In genomic region chr3:75745343-75745742, GRCm38 (mm10) we compare ENCODE assay signal across 28 mouse cellular contexts. TPM values are rescaled to one million over a fixed set of nuclear protein-coding genes. Genes with fewer than 3 reads are reported as not detected.
DNase-seq lines count a peak whose midpoint lies in the region; ATAC-seq and TF ChIP-seq lines count a peak whose summit lies in the region.
"Had no signal": no experiment of that assay in that cellular context is flagged by ENCODE, and none has a peak within 500 bp of the region (broad histone marks: within the 10 kb centered on the region; RNA-seq: fewer than 3 reads in every experiment).

No protein-coding gene starts in this region.

- no peaks in the 10 kb centered on the region for H3K9me3 ChIP-seq in hindbrain, embryonic 14.5 days (ENCODE audit: control insufficient read depth, low read length)
- H3K9me3 ChIP-seq in hindbrain, postnatal 0 days (ENCODE audit: low read length): no peaks in the 10 kb centered on the region
- no peaks in the 10 kb centered on the region for H3K9me3 ChIP-seq in liver, embryonic 12.5 days (replicated peaks)
- no peaks in the 10 kb centered on the region for H3K9me3 ChIP-seq in heart, embryonic 12.5 days (replicated peaks)
- H3K9me3 ChIP-seq: embryonic facial prominence, embryonic 15.5 days; heart, embryonic 13.5 days; midbrain, embryonic 15.5 days; stomach, embryonic 15.5 days had no signal

- no peaks in the 10 kb centered on the region for H3K36me3 ChIP-seq in hindbrain, embryonic 14.5 days (replicated peaks; ENCODE audit: control insufficient read depth, insufficient read depth)
- H3K36me3 ChIP-seq in hindbrain, postnatal 0 days (ENCODE audit: insufficient read depth, low read length): no peaks in the 10 kb centered on the region
- H3K36me3 ChIP-seq in liver, embryonic 12.5 days: no peaks in the 10 kb centered on the region
- H3K36me3 ChIP-seq in heart, embryonic 12.5 days: no peaks in the 10 kb centered on the region
- H3K36me3 ChIP-seq: embryonic facial prominence, embryonic 15.5 days; heart, embryonic 13.5 days; midbrain, embryonic 15.5 days; stomach, embryonic 15.5 days had no signal

- H3K4me3 ChIP-seq in hindbrain, embryonic 14.5 days (replicated peaks; ENCODE audit: low read length): no peak overlapping the region
- H3K4me3 ChIP-seq in hindbrain, postnatal 0 days (ENCODE audit: low read length): no peak overlapping the region
- no peak overlapping the region for H3K4me3 ChIP-seq in liver, embryonic 12.5 days
- H3K4me3 ChIP-seq in heart, embryonic 12.5 days: no peak overlapping the region
- H3K4me3 ChIP-seq: embryonic facial prominence, embryonic 15.5 days; heart, embryonic 13.5 days; midbrain, embryonic 15.5 days; myocyte; stomach, embryonic 15.5 days had no signal

- peak; percentile 40; the same call in 1 of the 2 replicates for ATAC-seq in hindbrain, embryonic 14.5 days (ENCODE audit: low FRiP score)
- ATAC-seq in hindbrain, postnatal 0 days: no peak
- peak; percentile 54 for ATAC-seq in liver, embryonic 12.5 days
- no peak for ATAC-seq in heart, embryonic 12.5 days (ENCODE audit: insufficient number of reproducible peaks, low FRiP score)
- ATAC-seq: midbrain, embryonic 15.5 days had no signal

- H3K27ac ChIP-seq in hindbrain, embryonic 14.5 days: no peak overlapping the region
- H3K27ac ChIP-seq in hindbrain, postnatal 0 days: no peak overlapping the region
- no peak overlapping the region for H3K27ac ChIP-seq in liver, embryonic 12.5 days
- no peak overlapping the region for H3K27ac ChIP-seq in heart, embryonic 12.5 days (ENCODE audit: poor library complexity, severe bottlenecking)
- H3K27ac ChIP-seq: embryonic facial prominence, embryonic 15.5 days; heart, embryonic 13.5 days; midbrain, embryonic 15.5 days; stomach, embryonic 15.5 days had no signal

- intact Hi-C loops in heart, postnatal 14 days (cut with DNase I): no loop called here

- H3K9ac ChIP-seq in hindbrain, embryonic 14.5 days: no peak overlapping the region
- no peak overlapping the region for H3K9ac ChIP-seq in hindbrain, postnatal 0 days (replicated peaks; ENCODE audit: low read length)
- H3K9ac ChIP-seq in liver, embryonic 12.5 days: no peak overlapping the region
- H3K9ac ChIP-seq in heart, embryonic 12.5 days: no peak overlapping the region
- H3K9ac ChIP-seq: embryonic facial prominence, embryonic 15.5 days; heart, embryonic 13.5 days; midbrain, embryonic 15.5 days; stomach, embryonic 15.5 days had no signal

- H3K4me2 ChIP-seq in hindbrain, embryonic 14.5 days (replicated peaks): no peak overlapping the region
- no peak overlapping the region for H3K4me2 ChIP-seq in hindbrain, postnatal 0 days (ENCODE audit: low read depth, low read length)
- H3K4me2 ChIP-seq in liver, embryonic 12.5 days: no peak overlapping the region
- H3K4me2 ChIP-seq in heart, embryonic 12.5 days: no peak overlapping the region
- H3K4me2 ChIP-seq: embryonic facial prominence, embryonic 15.5 days; heart, embryonic 13.5 days; midbrain, embryonic 15.5 days; stomach, embryonic 15.5 days had no signal

- no peak for DNase-seq in hindbrain, embryonic 14.5 days (ENCODE audit: low spot score)
- no peak for DNase-seq in hindbrain, postnatal 0 days (ENCODE audit: low spot score)
- DNase-seq in ovary, postnatal 36 days (ENCODE audit: low spot score): peak; percentile 29
- DNase-seq in ovary, postnatal 14 days (ENCODE audit: low spot score): no peak
- no peak for DNase-seq in heart, postnatal 14 days
- DNase-seq: adrenal gland, postnatal 10 days; cerebellum, adult 11 months; cerebellum, postnatal 10 days; kidney, adult 11 months; lung, adult 18-20 months; right cerebral cortex, adult 18-20 months; thymus, adult 18-20 months; thymus, postnatal 4 days had no signal

- no peaks in the 10 kb centered on the region for H3K27me3 ChIP-seq in hindbrain, embryonic 14.5 days (ENCODE audit: control insufficient read depth, insufficient read depth, low read length)
- no peaks in the 10 kb centered on the region for H3K27me3 ChIP-seq in hindbrain, postnatal 0 days (ENCODE audit: insufficient read depth, low read length)
- no peaks in the 10 kb centered on the region for H3K27me3 ChIP-seq in liver, embryonic 12.5 days (replicated peaks)
- no peaks in the 10 kb centered on the region for H3K27me3 ChIP-seq in heart, embryonic 12.5 days (replicated peaks)
- H3K27me3 ChIP-seq: embryonic facial prominence, embryonic 15.5 days; heart, embryonic 13.5 days; midbrain, embryonic 15.5 days; stomach, embryonic 15.5 days had no signal

- no peaks in the 10 kb centered on the region for H3K4me1 ChIP-seq in hindbrain, embryonic 14.5 days (replicated peaks; ENCODE audit: control insufficient read depth, insufficient read depth, low read length)
- no peaks in the 10 kb centered on the region for H3K4me1 ChIP-seq in hindbrain, postnatal 0 days (ENCODE audit: insufficient read depth, low read length)
- no peaks in the 10 kb centered on the region for H3K4me1 ChIP-seq in liver, embryonic 12.5 days
- H3K4me1 ChIP-seq in heart, embryonic 12.5 days (replicated peaks): no peaks in the 10 kb centered on the region
- H3K4me1 ChIP-seq: embryonic facial prominence, embryonic 15.5 days; heart, embryonic 13.5 days; midbrain, embryonic 15.5 days; stomach, embryonic 15.5 days had no signal

- 56% methylated on average over 2 of the region's 2 CpGs for WGBS in hindbrain, embryonic 14.5 days
- WGBS in hindbrain, postnatal 0 days: 68% methylated on average over 2 of the region's 2 CpGs
- WGBS in liver, embryonic 12.5 days (ENCODE audit: insufficient replicate concordance): 34% methylated on average over 2 of the region's 2 CpGs
- WGBS in heart, embryonic 12.5 days: 45% methylated on average over 2 of the region's 2 CpGs

- TF ChIP-seq CTCF in hindbrain, postnatal 0 days (IDR thresholded peaks at IDR 0.05; ENCODE audit: low read depth): no peak

RNA-seq across cellular contexts. Expression of gene Gm29133, which starts 2.7 kb away (rescaled TPM):
- polyA plus RNA-seq in hindbrain, embryonic 14.5 days (2014; fragmentation: Nextera tagmentation; extraction: Ambion mirVana): not detected in 2 replicates
- not detected in 2 replicates for total RNA-seq in hindbrain, postnatal 0 days (2014; rRNA removed)
- not detected in 2 replicates for polyA plus RNA-seq in hindbrain, postnatal 0 days (2015; fragmentation: Nextera tagmentation; extraction: Ambion mirVana)
- polyA plus RNA-seq in liver, embryonic 12.5 days (2016; fragmentation: Nextera tagmentation; extraction: Ambion mirVana): not detected in 2 replicates
- polyA plus RNA-seq in heart, embryonic 12.5 days (2016; fragmentation: Nextera tagmentation; extraction: Ambion mirVana): not detected in 2 replicates
- total RNA-seq in heart, postnatal 14 days (2021): not detected
- total RNA-seq: adrenal gland, postnatal 10 days; gastrocnemius, adult 8-10 months; granulocyte monocyte progenitor cell, adult 5-6 weeks; hematopoietic stem cell, adult 5-6 weeks; layer of hippocampus, postnatal 14 days; megakaryocyte-erythroid progenitor cell, adult 5-6 weeks had no signal
- polyA plus RNA-seq: embryonic facial prominence, embryonic 15.5 days; heart, embryonic 13.5 days; kidney, embryonic 16.5 days; limb, embryonic 11.5 days; midbrain, embryonic 15.5 days; myocyte; neural tube, embryonic 14.5 days; stomach, embryonic 15.5 days had no signal

Comparison
In these comparisons a context has a peak if more than half of its experiments do, and no peak if none do; other contexts are left out.
1. ATAC-seq: peak in hindbrain, embryonic 14.5 days (single experiment) and liver, embryonic 12.5 days (single experiment); none in hindbrain, postnatal 0 days (single experiment) and heart, embryonic 12.5 days (single experiment).